Mouse (Mus musculus) layer of hippocampus, postnatal 14 days (tissue): ENCODE measurements around the gene Sptbn1. TPM values are rescaled to one million over a fixed set of nuclear protein-coding genes. Genes with fewer than 3 reads are reported as not detected.
"Not testable (repeated sequence)": the region's sequence is repeated elsewhere in the genome, so short reads cannot be mapped to it uniquely, and the experiment has no call there.

ENCODE experiments used
- DNase-seq, 2 experiments: peaks; one replicate each; pipeline ENCODE4 v3.0.0; 2021 to 2022; ENCODE audit warnings: low spot score in 2 of 2, mixed read lengths in 1 of 2
- total RNA-seq, 2 experiments: library from RNA; stranded (reverse); gene quantifications; 2 replicates each; pipeline ENCODE4 v1.2.3; 2021

Sptbn1 gene
- total RNA-seq, 2 experiments from 2014 or later, result 675 to 713 TPM

- no peak for DNase-seq
Measured at GRCm38 (mm10) chr11:30257085-30257484, 10.9 kb downstream of the Sptbn1 start.

DNA sequence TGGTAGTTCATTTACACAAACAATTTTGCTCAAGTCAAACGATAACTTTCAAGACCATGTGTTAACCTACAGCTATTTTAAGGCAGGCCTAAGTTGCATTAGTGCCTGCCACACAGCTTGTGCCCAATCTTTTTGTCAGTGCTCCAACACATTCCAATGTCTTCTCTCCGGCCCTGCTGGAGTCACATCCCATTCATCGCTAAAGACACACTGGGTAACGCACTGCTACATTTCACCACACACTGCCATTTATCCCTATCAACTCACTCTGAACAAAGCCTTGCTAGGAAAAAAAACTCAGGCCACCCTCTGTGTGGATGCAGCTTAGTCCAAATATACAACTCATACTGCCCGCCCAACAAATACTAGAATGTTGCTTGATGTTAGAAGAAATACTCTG, 11.5 kb downstream of the Sptbn1 start:
- DNase-seq, result no peak

DNA sequence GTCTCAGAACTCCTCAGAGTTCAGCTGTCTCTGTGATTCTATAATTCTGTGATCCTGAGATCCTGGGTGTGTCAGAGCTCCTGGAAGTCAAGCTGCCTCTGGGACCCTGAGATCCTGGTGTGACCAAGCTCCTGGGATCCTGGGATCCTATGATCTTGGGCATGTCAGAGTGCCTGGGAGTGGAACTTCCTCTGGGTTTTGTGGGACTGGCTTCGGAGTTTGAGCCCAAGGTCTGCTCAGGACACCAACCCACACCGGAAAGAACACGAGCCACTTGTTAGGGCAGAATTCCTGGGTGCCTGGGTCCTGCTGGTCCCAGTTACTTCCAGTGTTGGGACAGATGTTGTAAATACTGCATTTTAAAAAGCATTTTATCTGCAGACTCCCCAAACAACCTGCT, 12.8 kb downstream of the Sptbn1 start:
- DNase-seq, result not testable (repeated sequence)

DNA sequence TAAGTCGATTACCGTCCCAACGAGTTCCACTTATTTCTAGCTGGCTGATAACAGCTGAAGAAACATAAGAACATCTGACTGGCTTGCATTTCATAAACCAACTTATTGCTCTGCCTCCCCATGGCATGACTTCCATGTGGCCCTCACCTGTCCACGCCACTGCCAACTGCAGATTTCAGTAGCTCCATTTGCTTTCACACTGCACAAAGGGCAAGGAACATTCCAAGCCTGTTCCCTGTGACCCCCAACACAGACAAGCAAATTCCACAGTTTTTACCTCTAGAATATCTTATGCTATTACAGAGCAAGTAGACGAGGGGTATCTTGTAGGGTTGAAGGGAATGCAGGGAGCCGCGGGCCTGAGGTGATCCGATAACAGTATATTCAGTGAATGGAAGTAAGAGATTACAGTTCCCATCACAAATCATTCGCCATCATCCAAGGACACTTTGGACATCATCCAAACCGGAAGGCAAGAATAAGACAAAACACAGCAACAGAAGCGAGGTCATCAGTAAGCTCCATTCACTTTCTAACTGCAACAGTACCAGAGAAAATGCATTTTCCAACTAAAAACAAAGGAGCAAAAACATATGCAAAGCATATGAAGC, 16.6 kb downstream of the Sptbn1 start:
- no peak for DNase-seq

DNA sequence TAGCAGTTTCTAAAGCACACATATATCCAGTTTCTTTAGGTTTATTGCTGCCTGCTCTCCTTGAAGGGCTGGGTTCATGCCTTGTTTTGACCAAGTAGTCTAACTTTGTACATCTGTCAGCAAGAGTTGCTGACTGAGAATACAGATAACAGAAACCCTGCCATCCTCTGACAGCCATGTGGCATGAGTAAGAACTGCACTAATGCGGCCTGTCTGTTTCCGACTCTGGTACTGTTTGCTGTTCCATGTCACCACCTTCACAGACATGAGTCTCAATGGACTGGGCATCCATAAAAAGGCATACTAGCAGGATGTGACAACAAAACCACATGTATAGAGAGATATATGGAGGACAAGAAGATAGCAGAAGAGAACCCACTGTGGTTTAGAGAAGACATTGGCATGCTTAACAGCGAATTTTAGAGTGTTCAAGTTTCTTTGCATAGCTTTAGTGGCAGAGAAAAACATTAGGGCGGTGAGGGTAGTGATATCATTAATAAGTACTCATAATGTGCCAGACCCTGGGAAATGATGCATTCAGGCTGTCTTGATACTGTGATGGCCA, 18.4 kb downstream of the Sptbn1 start:
- DNase-seq, result no peak

GRCm38 (mm10) chr11:30247106-30247505, 20.9 kb downstream of the Sptbn1 start:
- no peak for DNase-seq

DNA sequence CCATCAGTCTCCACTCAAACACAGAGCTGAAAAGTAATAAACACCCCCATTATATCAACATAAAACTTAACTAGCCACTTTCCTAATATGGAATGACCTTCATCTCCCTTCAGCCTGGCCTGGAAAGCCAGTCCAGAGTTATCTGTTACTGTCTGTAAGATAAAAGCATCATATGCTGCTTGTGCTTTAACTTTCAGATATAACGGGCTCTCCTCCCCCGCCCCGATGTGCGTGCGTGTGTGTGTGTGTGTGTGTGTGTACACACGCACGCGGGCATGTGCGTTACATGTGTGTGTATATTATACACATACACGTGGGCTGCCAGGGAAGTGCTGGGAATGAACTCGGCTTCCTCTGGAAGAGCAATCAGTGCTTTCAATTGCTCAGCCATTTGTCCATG, 21.8 kb downstream of the Sptbn1 start:
- no peak for DNase-seq

DNA sequence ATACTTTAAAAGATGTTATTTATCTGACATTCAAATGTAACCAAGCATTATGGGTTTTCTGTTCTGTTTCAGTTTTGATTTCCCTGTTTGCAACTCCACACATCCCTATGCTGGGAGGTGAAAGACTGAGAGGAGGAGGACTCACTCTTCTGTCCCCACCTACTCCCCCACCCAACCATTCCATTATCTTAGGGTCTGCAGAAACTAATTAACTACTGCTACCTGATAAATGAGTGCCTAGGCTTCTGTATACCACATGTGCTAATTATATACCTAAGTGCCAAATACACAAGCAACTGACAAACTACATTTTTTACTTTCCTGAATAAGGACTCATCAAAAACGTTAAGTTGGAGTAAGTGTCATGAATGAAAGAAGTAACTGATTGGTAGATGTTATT, 23.8 kb downstream of the Sptbn1 start:
- DNase-seq, result no peak

DNA sequence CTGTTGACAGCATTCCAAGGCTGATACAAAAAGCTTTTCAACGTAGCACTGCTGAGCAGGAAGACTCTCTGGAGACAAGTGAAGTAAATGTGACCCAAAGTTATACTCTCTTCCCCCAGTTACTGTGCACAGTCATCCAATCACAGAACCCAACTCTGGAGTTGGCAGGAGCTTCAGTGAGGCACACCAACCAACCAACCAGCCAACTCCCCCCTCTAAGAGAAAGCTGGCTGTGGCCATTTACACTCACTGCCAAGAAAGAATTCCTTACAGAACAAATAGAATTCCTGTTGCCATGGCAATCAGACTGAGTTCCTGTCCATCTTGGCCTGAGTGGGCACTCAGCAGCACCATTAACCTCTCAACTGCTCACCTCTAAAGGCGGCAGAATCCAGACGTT, 24.4 kb downstream of the Sptbn1 start:
- DNase-seq, result peak; percentile 26 to 82

GRCm38 (mm10) chr11:30240861-30241260, 27.1 kb downstream of the Sptbn1 start:
- DNase-seq, result peak in 1 of 2 experiments; percentile 26

DNA sequence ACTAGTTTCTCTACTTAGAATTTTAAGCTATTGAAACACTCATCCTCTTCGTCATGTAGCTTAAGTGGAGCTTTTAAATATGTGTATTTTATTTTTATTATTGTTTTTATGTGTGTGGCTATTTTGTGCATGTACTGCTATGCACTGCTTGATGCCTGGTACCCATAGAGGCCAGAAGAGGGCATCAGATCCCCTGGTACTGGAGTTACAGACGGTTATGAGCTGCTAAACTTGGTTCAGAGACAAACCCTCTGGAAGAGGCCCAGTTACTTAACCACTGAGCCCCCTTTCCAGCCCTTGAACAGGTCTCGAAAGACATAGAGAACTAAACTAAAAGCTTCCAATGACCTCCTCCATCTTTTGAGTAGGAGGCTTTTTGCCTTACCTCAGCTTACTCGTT, 30.0 kb downstream of the Sptbn1 start:
- no peak for DNase-seq

- DNase-seq, result no peak
Measured at GRCm38 (mm10) chr11:30236681-30237242, 31.2 kb downstream of the Sptbn1 start.

- no peak for DNase-seq
Measured at GRCm38 (mm10) chr11:30235666-30236065, 32.3 kb downstream of the Sptbn1 start.

- DNase-seq, result no peak
Measured at GRCm38 (mm10) chr11:30235218-30235617, 32.8 kb downstream of the Sptbn1 start.

GRCm38 (mm10) chr11:30233946-30234345, 34.0 kb downstream of the Sptbn1 start:
- no peak for DNase-seq

- DNase-seq, result peak in 1 of 2 experiments; percentile 63
Measured at GRCm38 (mm10) chr11:30232082-30232481, 35.9 kb downstream of the Sptbn1 start.

DNA sequence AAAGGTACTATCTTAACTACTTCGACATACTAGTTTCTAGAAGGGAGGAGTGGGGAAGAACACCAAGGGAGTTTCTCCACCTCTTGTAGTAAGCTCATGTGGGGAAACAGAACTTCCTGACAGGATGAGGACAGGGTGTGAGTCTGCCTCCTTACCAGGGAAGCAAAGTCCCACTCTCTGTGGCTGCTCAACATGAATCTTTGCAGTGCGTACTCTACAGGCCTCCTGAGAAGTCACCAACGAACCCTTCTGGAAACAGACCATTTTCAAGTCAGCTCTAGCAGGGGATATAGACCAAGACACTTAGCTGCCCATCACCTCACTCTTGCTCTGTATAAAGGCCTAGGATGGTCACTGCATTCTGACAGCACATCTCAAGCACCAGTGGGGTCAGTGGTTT, 36.6 kb downstream of the Sptbn1 start:
- no peak for DNase-seq

GRCm38 (mm10) chr11:30230330-30230771, 37.6 kb downstream of the Sptbn1 start:
- DNase-seq, result no peak

- DNase-seq, result no peak
Measured at GRCm38 (mm10) chr11:30226756-30227155, 41.2 kb downstream of the Sptbn1 start.

DNA sequence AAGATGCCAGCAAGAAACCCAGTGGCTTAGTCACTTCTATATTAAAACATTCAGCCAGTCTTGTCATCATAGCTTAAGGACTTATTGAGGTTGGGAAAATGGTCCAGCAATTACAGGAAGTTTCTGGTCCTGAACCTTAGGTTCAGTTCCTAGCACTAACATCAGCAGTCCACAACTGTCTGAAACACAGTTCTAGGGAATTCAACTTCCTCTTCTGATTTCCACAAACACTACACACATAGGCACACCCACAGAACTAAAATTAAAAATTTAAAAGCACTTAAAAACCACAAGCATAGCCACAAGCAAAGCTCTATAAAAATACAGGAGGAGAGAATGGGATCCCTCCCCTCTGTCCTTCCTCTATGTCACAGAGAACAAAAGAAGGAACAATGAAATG, 43.4 kb downstream of the Sptbn1 start:
- DNase-seq, result no peak

GRCm38 (mm10) chr11:30222636-30223035, 45.3 kb downstream of the Sptbn1 start:
- no peak for DNase-seq

- DNase-seq, result no peak
Measured at GRCm38 (mm10) chr11:30221043-30221442, 46.9 kb downstream of the Sptbn1 start.

DNA sequence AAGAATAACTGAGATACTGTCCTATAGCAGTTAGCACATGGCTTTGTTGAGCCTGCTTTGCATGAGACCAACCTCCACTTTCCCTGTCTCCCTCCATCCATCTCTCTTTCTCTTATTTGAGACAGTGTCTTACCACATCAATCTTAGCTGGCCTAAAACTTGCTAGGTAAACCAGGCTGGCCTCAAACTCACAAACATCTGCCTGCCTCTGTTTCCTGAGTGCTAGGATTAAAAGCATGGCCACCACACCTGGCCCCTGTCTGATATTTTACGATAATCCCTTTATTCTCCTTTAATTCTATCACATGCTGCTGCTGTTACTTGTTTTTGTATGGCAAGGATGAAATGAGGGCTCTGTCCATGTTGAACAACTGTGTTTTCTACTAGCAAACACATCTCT, 49.6 kb downstream of the Sptbn1 start:
- DNase-seq, result no peak
